Mouse (Mus musculus) E14TG2a.4 (cell line): ENCODE measurements at regions not wholly inside any gene's neighbourhood (a gene's known extent, or its start where the extent isn't known, plus 50 kb on each side); places are given as distances from the start of the nearest gene placed in this dataset.

ENCODE experiments used
- CTCF ChIP-seq: conservative IDR thresholded peaks from 2 replicates; pipeline ENCODE4 v1.5.1; 2014; ENCODE audit warnings: low read length
- NANOG ChIP-seq: IDR thresholded peaks from 2 replicates; pipeline ENCODE4 v1.6.1; 2014; ENCODE audit warnings: borderline replicate concordance, low read length, mixed read lengths
- POU5F1 ChIP-seq: IDR thresholded peaks from 2 replicates; pipeline ENCODE4 v1.6.1; 2014; ENCODE audit warnings: low read length, borderline replicate concordance

- TF ChIP-seq CTCF (peak; percentile 34), POU5F1 (no peak), NANOG (no peak)
Measured at GRCm38 (mm10) chr16:74840006-74840405, 428.4 kb upstream of the Robo2 start.
